Mouse (Mus musculus): ENCODE results near the gene Hnrnph2. TPM values are rescaled to one million over a fixed set of nuclear protein-coding genes. Genes with fewer than 3 reads are reported as not detected.

Hnrnph2 gene
- polyA plus RNA-seq, 1 experiment from 2014 or later = 179 TPM

- H3K36me3 ChIP-seq (ENCODE audit: control insufficient read depth, insufficient read depth, low read length) = no peaks in the 10 kb centered on the region
- H3K9me3 ChIP-seq (ENCODE audit: control insufficient read depth, low read length) = no peaks in the 10 kb centered on the region
- H3K4me3 ChIP-seq (ENCODE audit: low read depth, low read length) = no peak within 1 kb of the TSS
- no peak within 1 kb of the TSS for H3K27ac ChIP-seq (ENCODE audit: low read depth, low read length)
- no peak for ATAC-seq (ENCODE audit: low FRiP score)
- H3K9ac ChIP-seq (ENCODE audit: low read length) = no peak within 1 kb of the TSS
- DNase-seq (ENCODE audit: low spot score, missing footprints) = no peak
- no peaks in the 10 kb centered on the region for H3K4me1 ChIP-seq (ENCODE audit: control insufficient read depth, insufficient read depth, low read length)
- no peak within 1 kb of the TSS for H3K4me2 ChIP-seq
- WGBS = 84% methylated on average over 11 of the region's 11 CpGs
- H3K27me3 ChIP-seq (ENCODE audit: control insufficient read depth, insufficient read depth, low read length) = no peaks in the 10 kb centered on the region
Observed at GRCm38 (mm10) chrX:134582888-134583669, 17.9 kb upstream of the Hnrnph2 start, which contains the start of gene Btk. TSS of gene Btk (minus strand) at chrX:134583570.

DNA sequence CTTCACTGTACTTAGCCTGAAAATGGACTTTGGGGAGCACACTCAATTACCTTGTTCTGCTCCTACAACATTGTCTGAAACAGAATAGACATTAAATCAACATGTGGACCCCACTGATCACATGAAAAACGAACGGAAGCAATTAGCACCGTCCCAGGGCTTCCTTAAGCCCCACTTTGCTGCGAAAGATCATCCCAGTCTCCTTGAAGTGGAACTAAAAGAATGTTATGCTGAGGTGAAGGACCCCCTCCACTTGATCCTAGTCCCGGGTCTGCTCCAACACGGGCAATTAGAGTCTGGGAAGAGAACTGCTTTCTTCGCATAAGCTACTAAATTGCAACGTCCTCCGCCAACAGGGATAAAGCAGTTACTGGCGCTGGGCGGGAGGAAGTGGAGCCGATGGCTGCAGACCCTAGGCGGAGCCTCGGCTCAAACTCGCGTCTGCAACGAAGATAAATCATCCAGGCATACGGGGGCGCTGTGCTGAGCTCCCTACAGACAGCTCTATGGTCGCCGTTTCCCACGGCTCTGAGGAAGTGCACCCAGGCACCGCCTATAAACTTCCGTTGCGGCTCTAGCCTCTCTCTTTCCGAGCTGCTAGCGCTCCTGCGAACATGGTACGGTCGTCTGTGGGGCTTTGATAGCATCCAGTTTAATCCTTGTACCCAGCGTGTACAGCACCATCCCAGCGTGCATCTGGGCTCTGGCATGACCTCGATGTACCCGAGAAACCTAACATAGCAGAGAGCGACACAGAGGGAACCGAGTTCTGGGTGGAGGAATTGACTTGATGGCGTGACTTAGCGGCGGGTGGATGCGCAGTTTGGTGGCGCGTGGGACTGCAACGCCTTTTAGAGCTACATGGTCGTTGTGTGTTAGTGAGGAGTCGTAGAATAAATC is 15.6 kb upstream of the Hnrnph2 start, which contains the start of gene Rpl36a:
Rpl36a (plus strand) TSS at position 552 of the 900 bp plus-strand sequence.
- DNase-seq (ENCODE audit: low spot score, missing footprints) = peak; percentile 98
- no peaks in the 10 kb centered on the region for H3K27me3 ChIP-seq (ENCODE audit: control insufficient read depth, insufficient read depth, low read length)
- peak within 1 kb of the TSS; percentile 50 for H3K4me3 ChIP-seq (ENCODE audit: low read depth, low read length)
- WGBS = 22% methylated on average over 45 of the region's 45 CpGs
- H3K4me2 ChIP-seq = peak within 1 kb of the TSS; percentile 54
- no peaks in the 10 kb centered on the region for H3K36me3 ChIP-seq (ENCODE audit: control insufficient read depth, insufficient read depth, low read length)
- no peaks in the 10 kb centered on the region for H3K4me1 ChIP-seq (ENCODE audit: control insufficient read depth, insufficient read depth, low read length)
- H3K9me3 ChIP-seq (ENCODE audit: control insufficient read depth, low read length) = no peaks in the 10 kb centered on the region
- peak; percentile 97 for ATAC-seq (ENCODE audit: low FRiP score)
- H3K9ac ChIP-seq (ENCODE audit: low read length) = peak within 1 kb of the TSS; percentile 73
- H3K27ac ChIP-seq (ENCODE audit: low read depth, low read length) = peak within 1 kb of the TSS; percentile 79

GRCm38 (mm10) chrX:134586447-134586846 is 14.5 kb upstream of the Hnrnph2 start:
- no peaks in the 10 kb centered on the region for H3K4me1 ChIP-seq (ENCODE audit: control insufficient read depth, insufficient read depth, low read length)
- DNase-seq (ENCODE audit: low spot score, missing footprints) (peak; percentile 82), ATAC-seq (ENCODE audit: low FRiP score) (no peak)
- H3K36me3 ChIP-seq (ENCODE audit: control insufficient read depth, insufficient read depth, low read length) = no peaks in the 10 kb centered on the region
- H3K4me2 ChIP-seq = peak overlapping the region; percentile 54
- no peak overlapping the region for H3K27ac ChIP-seq (ENCODE audit: low read depth, low read length)
- peak overlapping the region; percentile 73 for H3K9ac ChIP-seq (ENCODE audit: low read length)
- WGBS = 34% methylated on average over 8 of the region's 8 CpGs
- H3K4me3 ChIP-seq (ENCODE audit: low read depth, low read length) = peak overlapping the region; percentile 50
- H3K9me3 ChIP-seq (ENCODE audit: control insufficient read depth, low read length) = no peaks in the 10 kb centered on the region
- H3K27me3 ChIP-seq (ENCODE audit: control insufficient read depth, insufficient read depth, low read length) = no peaks in the 10 kb centered on the region

DNA sequence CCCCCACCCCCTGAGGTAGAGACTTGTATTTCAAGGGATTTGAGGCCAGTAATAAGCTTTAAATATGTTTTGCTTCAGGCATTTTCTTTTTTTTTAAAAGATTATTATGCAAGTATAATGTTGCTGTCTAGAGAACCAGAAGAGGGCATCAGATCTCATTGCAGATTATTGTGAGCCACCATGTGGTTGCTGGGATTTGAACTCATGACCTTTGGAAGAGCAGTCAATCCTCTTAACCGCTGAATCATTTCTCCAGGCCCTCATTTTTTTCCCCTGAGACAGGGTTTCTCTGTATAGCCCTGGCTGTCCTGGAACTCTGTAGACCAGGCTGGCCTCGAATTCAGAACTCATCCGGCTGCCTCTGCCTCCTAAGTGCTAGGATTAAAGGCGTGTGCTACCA is 12.7 kb upstream of the Hnrnph2 start:
- Histone ChIP-seq H3K4me1 (ENCODE audit: control insufficient read depth, insufficient read depth, low read length) (no peaks in the 10 kb centered on the region), H3K9ac (ENCODE audit: low read length) (no peak overlapping the region), H3K27ac (ENCODE audit: low read depth, low read length) (no peak overlapping the region), H3K36me3 (ENCODE audit: control insufficient read depth, insufficient read depth, low read length) (no peaks in the 10 kb centered on the region), H3K27me3 (ENCODE audit: control insufficient read depth, insufficient read depth, low read length) (no peaks in the 10 kb centered on the region), H3K4me2 (no peak overlapping the region), H3K4me3 (ENCODE audit: low read depth, low read length) (no peak overlapping the region), H3K9me3 (ENCODE audit: control insufficient read depth, low read length) (no peaks in the 10 kb centered on the region)
- DNase-seq (ENCODE audit: low spot score, missing footprints) (no peak), ATAC-seq (ENCODE audit: low FRiP score) (no peak)
- 90% methylated on average over 4 of the region's 4 CpGs for WGBS

DNA sequence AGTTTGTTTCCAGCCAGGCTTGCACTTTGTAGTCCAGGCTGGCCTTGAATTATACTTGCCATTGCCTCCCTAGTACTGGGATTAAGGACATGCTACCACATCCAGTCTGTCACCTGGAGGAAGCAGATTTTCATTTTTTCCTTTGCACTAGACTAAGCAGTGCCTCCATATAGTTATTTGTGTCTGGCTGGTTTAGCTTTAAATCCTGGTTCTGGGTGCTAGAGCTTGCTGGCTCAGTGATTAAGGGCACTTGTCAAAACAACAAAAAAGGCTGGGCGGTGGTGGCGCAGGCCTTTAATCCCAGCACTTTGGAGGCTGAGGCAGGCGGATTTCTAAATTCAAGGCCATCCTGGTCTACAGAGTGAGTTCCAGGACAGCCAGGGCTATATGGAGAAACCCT is 12.0 kb upstream of the Hnrnph2 start:
- Histone ChIP-seq H3K4me2 (no peak overlapping the region), H3K36me3 (ENCODE audit: control insufficient read depth, insufficient read depth, low read length) (no peaks in the 10 kb centered on the region), H3K27me3 (ENCODE audit: control insufficient read depth, insufficient read depth, low read length) (no peaks in the 10 kb centered on the region), H3K27ac (ENCODE audit: low read depth, low read length) (no peak overlapping the region), H3K9ac (ENCODE audit: low read length) (no peak overlapping the region), H3K4me1 (ENCODE audit: control insufficient read depth, insufficient read depth, low read length) (no peaks in the 10 kb centered on the region), H3K9me3 (ENCODE audit: control insufficient read depth, low read length) (no peaks in the 10 kb centered on the region), H3K4me3 (ENCODE audit: low read depth, low read length) (no peak overlapping the region)
- 80% methylated on average over 3 of the region's 3 CpGs for WGBS
- ATAC-seq (ENCODE audit: low FRiP score) = no peak
- no peak for DNase-seq (ENCODE audit: low spot score, missing footprints)

GRCm38 (mm10) chrX:134589836-134590235 is 11.1 kb upstream of the Hnrnph2 start:
- no peak overlapping the region for H3K27ac ChIP-seq (ENCODE audit: low read depth, low read length)
- 71% methylated on average over 5 of the region's 5 CpGs for WGBS
- no peaks in the 10 kb centered on the region for H3K36me3 ChIP-seq (ENCODE audit: control insufficient read depth, insufficient read depth, low read length)
- no peak overlapping the region for H3K4me2 ChIP-seq
- H3K4me3 ChIP-seq (ENCODE audit: low read depth, low read length) = no peak overlapping the region
- H3K4me1 ChIP-seq (ENCODE audit: control insufficient read depth, insufficient read depth, low read length) = no peaks in the 10 kb centered on the region
- H3K9ac ChIP-seq (ENCODE audit: low read length) = no peak overlapping the region
- H3K27me3 ChIP-seq (ENCODE audit: control insufficient read depth, insufficient read depth, low read length) = no peaks in the 10 kb centered on the region
- DNase-seq (ENCODE audit: low spot score, missing footprints) (no peak), ATAC-seq (ENCODE audit: low FRiP score) (no peak)
- no peaks in the 10 kb centered on the region for H3K9me3 ChIP-seq (ENCODE audit: control insufficient read depth, low read length)

- no peaks in the 10 kb centered on the region for H3K27me3 ChIP-seq (ENCODE audit: control insufficient read depth, insufficient read depth, low read length)
- H3K27ac ChIP-seq (ENCODE audit: low read depth, low read length) = no peak overlapping the region
- H3K36me3 ChIP-seq (ENCODE audit: control insufficient read depth, insufficient read depth, low read length) = no peaks in the 10 kb centered on the region
- 26% methylated on average over 10 of the region's 10 CpGs for WGBS
- peak overlapping the region; percentile 61 for H3K9ac ChIP-seq (ENCODE audit: low read length)
- H3K4me3 ChIP-seq (ENCODE audit: low read depth, low read length) = peak overlapping the region; percentile 48
- H3K4me2 ChIP-seq = peak overlapping the region; percentile 47
- DNase-seq (ENCODE audit: low spot score, missing footprints) (no peak), ATAC-seq (ENCODE audit: low FRiP score) (peak; percentile 1; the same call in 1 of the 2 replicates)
- 0 out of 2 replicates have a peak, but pooled peaks cover 5% of the 10 kb centered on the region for H3K4me1 ChIP-seq (ENCODE audit: control insufficient read depth, insufficient read depth, low read length)
- no peaks in the 10 kb centered on the region for H3K9me3 ChIP-seq (ENCODE audit: control insufficient read depth, low read length)
Observed at GRCm38 (mm10) chrX:134599922-134600565, 935 bp upstream of the Hnrnph2 start.

DNA sequence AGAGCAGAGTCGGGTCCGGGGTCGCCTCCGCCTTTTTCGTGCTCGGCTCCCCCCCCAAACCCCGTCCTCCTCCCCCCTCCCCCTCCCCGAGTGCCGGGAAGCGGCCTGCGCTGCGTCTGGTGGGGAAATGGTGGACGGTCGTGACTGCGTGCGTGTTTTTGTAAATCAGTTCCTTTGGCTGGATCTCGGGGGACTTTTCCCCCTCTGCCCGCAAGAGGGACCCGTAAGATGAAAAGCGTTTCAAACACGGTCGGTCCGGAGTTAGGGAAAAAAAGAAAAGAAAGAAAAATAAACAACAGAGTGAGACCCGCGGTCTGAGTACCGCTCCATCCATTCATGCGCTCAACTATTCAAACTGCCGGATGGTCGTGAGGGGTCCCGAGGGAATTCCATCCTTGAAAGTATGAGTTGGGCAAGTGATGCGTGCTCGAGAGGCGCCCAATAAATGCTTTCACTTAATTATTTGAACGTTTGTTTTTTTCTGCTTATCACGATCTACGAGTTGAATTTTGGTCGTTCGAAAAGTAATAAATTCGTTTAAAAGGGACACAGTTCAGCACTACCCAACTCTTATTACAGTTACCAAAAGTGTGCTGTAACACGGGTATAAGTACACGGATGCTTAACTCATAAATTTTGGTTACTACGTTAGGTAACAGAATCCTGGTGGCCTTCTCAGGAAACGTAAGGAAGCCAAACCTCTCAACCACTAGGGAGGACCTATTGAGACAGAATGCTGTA is 571 bp downstream of the Hnrnph2 start:
- ATAC-seq (ENCODE audit: low FRiP score) = peak; percentile 88

More for the DNA sequence above, 571 bp downstream of the Hnrnph2 start:
- DNase-seq (ENCODE audit: low spot score, missing footprints) = peak; percentile 86
- Histone ChIP-seq H3K9ac (ENCODE audit: low read length) (peak overlapping the region; percentile 54), H3K4me3 (ENCODE audit: low read depth, low read length) (peak overlapping the region; percentile 48), H3K4me2 (peak overlapping the region; percentile 43), H3K36me3 (ENCODE audit: control insufficient read depth, insufficient read depth, low read length) (no peaks in the 10 kb centered on the region), H3K27ac (ENCODE audit: low read depth, low read length) (peak overlapping the region; percentile 84), H3K27me3 (ENCODE audit: control insufficient read depth, insufficient read depth, low read length) (no peaks in the 10 kb centered on the region), H3K4me1 (ENCODE audit: control insufficient read depth, insufficient read depth, low read length) (0 out of 2 replicates have a peak, but pooled peaks cover 5% of the 10 kb centered on the region), H3K9me3 (ENCODE audit: control insufficient read depth, low read length) (no peaks in the 10 kb centered on the region)
- 21% methylated on average over 42 of the region's 43 CpGs for WGBS

All from midbrain, embryonic 11.5 days (tissue).